Mouse (Mus musculus) testis, adult 2 months (tissue): ENCODE measurements around the gene Zbtb7a.

ENCODE experiments used
- CTCF ChIP-seq: fragments of 200-500 bp; IDR thresholded peaks from 2 replicates; pipeline ENCODE4 v1.5.1; 2012; ENCODE audit warnings: low read depth, mild to moderate bottlenecking, inconsistent platforms, low read length, moderate library complexity; ENCODE audit not compliant: control insufficient read depth, insufficient read depth, insufficient replicate concordance
- POLR2A ChIP-seq: fragments of 200-500 bp; IDR thresholded peaks from 2 replicates; pipeline ENCODE4 v1.6.1; 2012; ENCODE audit warnings: low read depth, mild to moderate bottlenecking, inconsistent platforms, low read length, moderate library complexity; ENCODE audit not compliant: control insufficient read depth

DNA sequence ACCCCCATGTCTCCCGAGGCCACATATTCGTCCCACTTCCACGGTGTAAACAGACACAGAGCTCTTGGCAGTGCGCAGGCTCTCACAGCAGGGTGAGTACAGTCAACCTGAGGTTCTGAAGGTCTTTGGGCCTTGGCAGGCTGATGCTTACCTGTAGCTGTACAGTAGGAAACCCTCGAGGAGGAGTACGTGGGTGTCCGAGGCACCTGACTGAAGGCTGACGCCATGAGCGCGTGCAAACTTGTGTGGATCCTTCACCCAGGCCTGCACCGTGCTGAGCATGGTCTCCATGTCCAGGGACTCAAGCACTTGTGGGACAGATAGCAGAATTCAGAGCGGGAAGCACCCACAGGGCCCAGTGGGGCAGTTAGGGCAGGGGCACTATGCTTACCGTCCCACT lies 65.1 kb downstream of the Zbtb7a start:
- TF ChIP-seq CTCF (no peak), POLR2A (no peak)
